Mouse (Mus musculus) lung, postnatal 0 days (tissue): ENCODE results near the gene Pdcl. TPM values are rescaled to one million over a fixed set of nuclear protein-coding genes. Genes with fewer than 3 reads are reported as not detected.

Experiments
- ATAC-seq: fragments of 200-750 bp; cut with Nextera tagmentation; 2 replicates; pipeline ENCODE4 v1.8.0; 2017; ENCODE audit warnings: moderate library complexity
- DNase-seq: peaks from one replicate; pipeline ENCODE4 v3.0.0-alpha.2; 2016; ENCODE audit warnings: low spot score
- H3K27ac ChIP-seq: fragments of 300-500 bp; sonication (generic); 2 replicates; pipeline ENCODE4 v1.5.1; 2014; ENCODE audit warnings: antibody characterized with exemption, mild to moderate bottlenecking, low read length, mixed read lengths
- H3K27me3 ChIP-seq: fragments of 300-500 bp; sonication (generic); replicated peaks from 2 replicates; pipeline ENCODE4 v1.6.1; 2014; ENCODE audit warnings: low read length, mixed read lengths; ENCODE audit not compliant: insufficient read depth
- H3K36me3 ChIP-seq: fragments of 300-500 bp; sonication (generic); 2 replicates; pipeline ENCODE4 v1.6.1; 2014; ENCODE audit warnings: low read length, mixed read lengths; ENCODE audit not compliant: insufficient read depth
- H3K4me1 ChIP-seq: fragments of 300-500 bp; sonication (generic); 2 replicates; pipeline ENCODE4 v1.6.1; 2014; ENCODE audit warnings: antibody characterized with exemption, low read depth, low read length, mixed read lengths; ENCODE audit not compliant: insufficient read depth
- H3K4me2 ChIP-seq: fragments of 300-500 bp; sonication (generic); replicated peaks from 2 replicates; pipeline ENCODE4 v1.6.1; 2014; ENCODE audit warnings: low read depth, mild to moderate bottlenecking, low read length, moderate library complexity, mixed read lengths
- H3K4me3 ChIP-seq: fragments of 300-500 bp; sonication (generic); 2 replicates; pipeline ENCODE4 v1.5.1; 2014; ENCODE audit warnings: low read depth, low read length
- H3K9ac ChIP-seq: fragments of 300-500 bp; sonication (generic); replicated peaks from 2 replicates; pipeline ENCODE4 v1.6.1; 2014; ENCODE audit warnings: low read depth, mild to moderate bottlenecking
- H3K9me3 ChIP-seq: fragments of 300-500 bp; sonication (generic); 2 replicates; pipeline ENCODE4 v1.6.1; 2016; ENCODE audit warnings: low read length, mixed read lengths
- CTCF ChIP-seq: IDR thresholded peaks from 2 replicates; pipeline ENCODE4 v1.5.1; 2016; ENCODE audit warnings: antibody characterized with exemption, mild to moderate bottlenecking
- EP300 ChIP-seq: IDR thresholded peaks from 2 replicates; pipeline ENCODE4 v1.6.1; 2016; ENCODE audit warnings: antibody characterized with exemption, mild to moderate bottlenecking, control low read depth
- WGBS: fragments of 180-500 bp; shearing (Covaris S2); extraction: QIAGEN DNeasy Blood & Tissue Kit; methylation state at CpG from one replicate; pipeline ENCODE4 v1.1.7; 2014; 5-methylcytosine and 5-hydroxymethylcytosine counted together
- polyA plus RNA-seq: library from polyadenylated mRNA; unstranded; fragments of >200 nt; fragmentation: Nextera tagmentation; extraction: Ambion mirVana; gene quantifications from 2 replicates; pipeline ENCODE4 v1.2.1, GENCODE M21; 2015

Pdcl gene
- 38.1 and 41.8 TPM in 2 replicates for polyA plus RNA-seq

- H3K9me3 ChIP-seq, result no peaks in the 10 kb centered on the region
- H3K4me1 ChIP-seq, result no peaks in the 10 kb centered on the region; the same call in 1 of the 2 replicates
- H3K36me3 ChIP-seq, result peaks cover 13% of the 10 kb centered on the region; the same call in 1 of the 2 replicates
- peak within 1 kb of the TSS; percentile 72 for H3K4me3 ChIP-seq
- peak within 1 kb of the TSS; percentile 69 for H3K4me2 ChIP-seq
- H3K27ac ChIP-seq, result peak within 1 kb of the TSS; percentile 99
- no peak for TF ChIP-seq CTCF
- TF ChIP-seq EP300, result 0 out of 2 replicates have a peak, but pooled peaks have one; percentile 9
- H3K9ac ChIP-seq, result peak within 1 kb of the TSS; percentile 70
- DNase-seq (peak; percentile 99), ATAC-seq (peak; percentile 99)
- WGBS, result under 1% methylated on average over 37 of the region's 42 CpGs
- H3K27me3 ChIP-seq, result no peaks in the 10 kb centered on the region
Observed at GRCm38 (mm10) chr2:37358633-37359540, at the start of gene Pdcl. TSS of gene Pdcl (minus strand) at chr2:37359332.

- ATAC-seq, result no peak
- no peaks in the 10 kb centered on the region for H3K4me1 ChIP-seq
- H3K4me3 ChIP-seq, result no peak overlapping the region
- H3K9me3 ChIP-seq, result no peaks in the 10 kb centered on the region
- TF ChIP-seq EP300 (no peak), CTCF (peak; percentile 50)
- H3K4me2 ChIP-seq, result no peak overlapping the region
- H3K36me3 ChIP-seq, result peaks cover 18% of the 10 kb centered on the region; the same call in 1 of the 2 replicates
- H3K27ac ChIP-seq, result no peak overlapping the region
- no peak overlapping the region for H3K9ac ChIP-seq
- peak; percentile 32 for DNase-seq
- 48% methylated on average over 1 of the region's 1 CpGs for WGBS
- H3K27me3 ChIP-seq, result no peaks in the 10 kb centered on the region
Observed at GRCm38 (mm10) chr2:37395539-37395938, 36.4 kb upstream of the Pdcl start.

GRCm38 (mm10) chr2:37382921-37383320, 23.8 kb upstream of the Pdcl start:
- Histone ChIP-seq H3K36me3 (peaks cover 10% of the 10 kb centered on the region), H3K9ac (no peak overlapping the region), H3K4me1 (no peaks in the 10 kb centered on the region), H3K27me3 (no peaks in the 10 kb centered on the region), H3K4me2 (no peak overlapping the region), H3K4me3 (no peak overlapping the region), H3K27ac (no peak overlapping the region), H3K9me3 (no peaks in the 10 kb centered on the region)
- ATAC-seq (no peak), DNase-seq (no peak)
- WGBS, result 93% methylated on average over 9 of the region's 9 CpGs
- TF ChIP-seq EP300 (no peak), CTCF (no peak)

- Histone ChIP-seq H3K27ac (no peak overlapping the region), H3K9me3 (no peaks in the 10 kb centered on the region), H3K4me2 (no peak overlapping the region), H3K4me3 (no peak overlapping the region), H3K27me3 (no peaks in the 10 kb centered on the region), H3K9ac (no peak overlapping the region), H3K4me1 (no peaks in the 10 kb centered on the region), H3K36me3 (peaks cover 25% of the 10 kb centered on the region)
- DNase-seq (peak; percentile 69), ATAC-seq (no peak)
- peak; percentile 78 for TF ChIP-seq CTCF
- no peak for TF ChIP-seq EP300
- WGBS, result 63% methylated on average over 2 of the region's 2 CpGs
Observed at GRCm38 (mm10) chr2:37380189-37380588, 21.1 kb upstream of the Pdcl start.

- TF ChIP-seq CTCF, result no peak
- TF ChIP-seq EP300, result no peak
- Histone ChIP-seq H3K9me3 (no peaks in the 10 kb centered on the region), H3K4me2 (no peak overlapping the region), H3K27ac (no peak overlapping the region), H3K4me3 (no peak overlapping the region), H3K36me3 (peaks cover 22% of the 10 kb centered on the region), H3K4me1 (no peaks in the 10 kb centered on the region), H3K27me3 (no peaks in the 10 kb centered on the region), H3K9ac (no peak overlapping the region)
- DNase-seq, result no peak
- WGBS, result 90% methylated on average over 1 of the region's 1 CpGs
- no peak for ATAC-seq
Observed at GRCm38 (mm10) chr2:37376018-37376417, 16.9 kb upstream of the Pdcl start.

- no peak for TF ChIP-seq EP300
- TF ChIP-seq CTCF, result no peak
Observed at GRCm38 (mm10) chr2:37370651-37371050, 11.5 kb upstream of the Pdcl start.

More at GRCm38 (mm10) chr2:37370651-37371050, 11.5 kb upstream of the Pdcl start:
- DNase-seq, result no peak
- Histone ChIP-seq H3K9me3 (no peaks in the 10 kb centered on the region), H3K4me2 (no peak overlapping the region), H3K27ac (no peak overlapping the region), H3K4me3 (no peak overlapping the region), H3K9ac (no peak overlapping the region), H3K4me1 (no peaks in the 10 kb centered on the region), H3K36me3 (peaks cover 10% of the 10 kb centered on the region; the same call in 1 of the 2 replicates), H3K27me3 (no peaks in the 10 kb centered on the region)
- no peak for ATAC-seq
- 72% methylated on average over 2 of the region's 2 CpGs for WGBS
